Mouse (Mus musculus) natural killer cell, adult 2 months (primary cell): ENCODE measurements around the gene Laptm5.

Experiments
- DNase-seq, 2 experiments: peaks; one replicate each; pipeline ENCODE4 v3.0.0; 2022; ENCODE audit warnings: low spot score in 2 of 2

The Laptm5 gene

GRCm38 (mm10) chr4:130899383-130899781 is 13.5 kb upstream of the Laptm5 start:
- DNase-seq: no peak

- DNase-seq: peak; percentile 80
Measured at GRCm38 (mm10) chr4:130899782-130900427, 13.0 kb upstream of the Laptm5 start.

- DNase-seq: no peak
Measured at GRCm38 (mm10) chr4:130900746-130901145, 12.2 kb upstream of the Laptm5 start.

GRCm38 (mm10) chr4:130902289-130902781 is 10.6 kb upstream of the Laptm5 start:
- no peak for DNase-seq

- no peak for DNase-seq
Measured at GRCm38 (mm10) chr4:130905025-130905424, 7.9 kb upstream of the Laptm5 start.

- no peak for DNase-seq
Measured at GRCm38 (mm10) chr4:130905882-130906281, 7.0 kb upstream of the Laptm5 start.

GRCm38 (mm10) chr4:130906296-130906695 is 6.6 kb upstream of the Laptm5 start:
- no peak for DNase-seq

GRCm38 (mm10) chr4:130907200-130908069 is 5.5 kb upstream of the Laptm5 start:
- no peak for DNase-seq

GRCm38 (mm10) chr4:130908133-130908532 is 4.8 kb upstream of the Laptm5 start:
- DNase-seq: no peak

- no peak for DNase-seq
Measured at GRCm38 (mm10) chr4:130909167-130909874, 3.6 kb upstream of the Laptm5 start.

- DNase-seq: no peak
Measured at GRCm38 (mm10) chr4:130910666-130911065, 2.3 kb upstream of the Laptm5 start.

GRCm38 (mm10) chr4:130912626-130913025 is 299 bp upstream of the Laptm5 start:
- DNase-seq: no peak

- DNase-seq: no peak
Measured at GRCm38 (mm10) chr4:130913511-130913910, 586 bp downstream of the Laptm5 start.

GRCm38 (mm10) chr4:130914011-130914410 is 1.1 kb downstream of the Laptm5 start:
- peak; percentile 69 to 78 for DNase-seq

GRCm38 (mm10) chr4:130914527-130914926 is 1.6 kb downstream of the Laptm5 start:
- no peak for DNase-seq

- DNase-seq: no peak
Measured at GRCm38 (mm10) chr4:130915006-130915667, 2.2 kb downstream of the Laptm5 start.

GRCm38 (mm10) chr4:130915668-130916035 is 2.7 kb downstream of the Laptm5 start:
- peak in 1 of 2 experiments; percentile 79 for DNase-seq

GRCm38 (mm10) chr4:130916639-130917038 is 3.7 kb downstream of the Laptm5 start:
- no peak for DNase-seq

GRCm38 (mm10) chr4:130917564-130917963 is 4.6 kb downstream of the Laptm5 start:
- DNase-seq: no peak

GRCm38 (mm10) chr4:130918805-130919749 is 6.2 kb downstream of the Laptm5 start:
- peak in 1 of 2 experiments; percentile 66 for DNase-seq
